Mouse (Mus musculus) spleen, adult 2 months (tissue): ENCODE data around the gene A530084C06Rik.

Experiments
- CTCF ChIP-seq: fragments of 200-500 bp; IDR thresholded peaks from 2 replicates; pipeline ENCODE4 v1.5.1; 2011; ENCODE audit warnings: mild to moderate bottlenecking, inconsistent platforms; ENCODE audit not compliant: insufficient read depth, insufficient read length, insufficient replicate concordance; ENCODE audit errors: extremely low read depth
- POLR2A ChIP-seq: fragments of 200-500 bp; IDR thresholded peaks from 2 replicates; pipeline ENCODE4 v1.6.1; 2011; ENCODE audit warnings: low read depth, low read length, inconsistent platforms

- TF ChIP-seq CTCF (no peak), POLR2A (no peak)
Measured at GRCm38 (mm10) chr13:31576696-31577095, 17.6 kb upstream of the A530084C06Rik start.
